Mouse (Mus musculus) mesoderm, embryonic 11.5 days (tissue): ENCODE measurements at regions not wholly inside any gene's neighbourhood (a gene's known extent, or its start where the extent isn't known, plus 50 kb on each side); places are given as distances from the start of the nearest gene placed in this dataset.

Source experiments
- DNase-seq: peaks from one replicate; pipeline ENCODE4 v3.0.0-alpha.2; 2012; ENCODE audit warnings: low read depth, low spot score

DNA sequence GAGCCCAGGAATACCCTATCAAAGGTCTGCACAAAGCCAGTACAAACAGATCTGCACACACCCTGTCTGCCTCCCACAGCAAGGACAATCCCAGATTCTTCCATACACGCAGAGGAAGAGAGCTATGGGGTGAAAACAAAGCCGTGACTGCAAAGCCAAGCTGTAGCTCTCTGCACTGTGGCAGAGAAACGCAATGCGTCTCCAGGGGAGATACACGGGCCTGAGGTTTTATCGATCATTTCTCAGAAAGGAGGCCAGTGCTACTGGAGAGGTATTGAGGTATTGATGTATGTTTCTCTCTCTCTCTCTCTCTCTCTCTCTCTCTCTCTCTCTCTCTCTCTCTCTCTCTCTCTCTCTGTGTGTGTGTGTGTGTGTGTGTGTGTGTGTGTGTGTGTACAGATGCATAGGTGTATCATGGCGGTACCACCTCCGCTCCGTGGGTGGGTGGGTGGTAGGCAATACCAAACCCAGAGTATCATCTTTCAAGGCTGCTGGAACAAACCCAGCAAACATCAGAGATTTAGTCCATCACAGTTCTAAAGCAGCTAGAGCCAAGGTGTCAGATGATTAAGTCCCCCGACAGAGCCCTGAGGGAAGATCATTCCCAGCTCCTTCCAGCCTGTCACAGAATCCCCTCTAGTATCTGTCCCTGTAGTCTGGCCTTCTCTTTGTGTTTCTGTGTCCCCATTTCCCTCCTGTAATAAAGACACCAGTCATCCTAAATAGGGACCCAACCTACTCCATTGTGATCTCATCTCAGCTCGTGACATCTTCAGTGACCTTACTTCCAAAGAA is 175.0 kb downstream of the Mycn start:
- peak; percentile 19 for DNase-seq

DNA sequence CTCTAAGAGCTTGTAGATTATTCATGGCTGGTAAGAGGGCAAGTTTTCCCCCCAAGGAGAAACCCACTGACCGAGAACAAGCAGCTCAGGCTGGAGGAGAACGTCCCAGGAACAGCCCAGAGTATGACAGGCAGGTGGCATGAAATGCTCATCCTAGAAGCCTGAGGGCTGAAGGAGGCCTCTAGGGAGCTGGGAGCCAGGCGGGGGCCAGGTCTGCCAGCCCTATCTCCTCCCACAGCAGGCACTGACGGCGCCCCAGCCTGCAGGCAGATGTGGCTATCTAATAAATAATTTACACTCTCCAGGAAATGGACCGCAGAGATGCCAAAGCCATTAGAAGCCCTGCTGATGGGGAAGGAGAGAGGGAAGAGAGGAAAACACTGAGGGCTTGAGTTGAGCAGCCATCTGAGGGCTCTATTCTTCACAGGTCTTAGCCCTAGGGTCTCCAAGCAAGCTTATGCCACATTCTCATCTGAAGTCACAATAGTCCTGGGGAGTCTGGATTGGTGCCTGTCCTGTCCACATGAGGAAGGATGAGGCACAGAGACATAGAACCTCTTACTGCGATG is 176.1 kb downstream of the Mycn start:
- peak; percentile 50 for DNase-seq

- DNase-seq = no peak
Measured at GRCm38 (mm10) chr12:12765055-12765454, 176.7 kb downstream of the Mycn start.

DNA sequence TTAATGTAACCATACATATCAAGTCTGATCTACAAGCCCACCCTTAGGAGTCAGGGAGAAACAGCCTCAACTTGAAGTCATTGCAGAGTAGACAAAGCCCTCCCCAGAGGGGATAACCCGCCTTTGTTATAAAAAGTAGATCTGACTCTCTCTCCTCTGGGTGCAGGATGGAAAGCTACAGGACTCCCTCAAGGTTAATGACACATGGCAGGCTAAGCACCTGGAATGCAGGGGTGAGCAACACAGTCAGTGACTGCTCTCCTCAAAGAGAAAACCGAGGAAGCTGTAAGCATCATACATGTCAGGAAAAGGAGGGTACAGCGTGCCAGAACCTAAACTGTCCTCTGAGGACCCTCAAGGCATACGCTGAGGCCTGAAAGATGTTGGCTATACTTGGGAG is 177.1 kb downstream of the Mycn start:
- no peak for DNase-seq

DNA sequence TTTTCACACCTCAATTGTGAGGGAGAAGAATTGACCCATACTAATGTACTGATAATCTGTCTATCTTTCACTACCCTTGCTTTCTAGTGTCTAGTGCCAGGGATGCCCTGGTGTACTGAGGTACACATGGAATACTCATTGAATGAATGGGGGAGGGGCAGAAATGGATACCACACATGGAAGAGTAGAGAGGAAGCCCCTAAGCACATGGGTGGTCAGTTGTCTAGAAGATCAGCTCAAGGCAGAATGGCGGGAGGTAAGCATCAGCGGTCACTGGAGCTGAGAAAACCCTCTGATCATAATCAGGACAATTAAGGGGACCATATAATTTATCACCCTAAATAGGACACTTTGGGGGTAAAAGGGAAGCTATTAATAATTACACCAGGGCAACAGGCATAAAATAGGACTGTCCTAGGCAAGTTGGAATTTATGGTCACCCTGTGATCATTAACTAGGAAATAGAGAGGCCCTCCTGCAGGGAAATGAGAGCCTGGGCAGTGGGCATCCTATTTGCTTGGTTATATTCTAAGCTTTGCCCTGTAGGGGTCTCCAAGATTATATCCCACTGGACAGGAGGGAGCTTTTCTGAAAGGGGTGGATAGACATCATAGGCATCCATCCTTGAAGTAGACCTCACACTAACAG is 185.3 kb downstream of the Mycn start:
- DNase-seq = no peak

GRCm38 (mm10) chr12:12753849-12754248 is 187.9 kb downstream of the Mycn start:
- no peak for DNase-seq

- DNase-seq = no peak
Measured at GRCm38 (mm10) chr12:12751670-12752426, 189.9 kb downstream of the Mycn start.

GRCm38 (mm10) chr12:12749690-12750089 is 192.0 kb downstream of the Mycn start:
- DNase-seq = no peak

GRCm38 (mm10) chr12:12746852-12747454 is 194.8 kb downstream of the Mycn start:
- DNase-seq = no peak

DNA sequence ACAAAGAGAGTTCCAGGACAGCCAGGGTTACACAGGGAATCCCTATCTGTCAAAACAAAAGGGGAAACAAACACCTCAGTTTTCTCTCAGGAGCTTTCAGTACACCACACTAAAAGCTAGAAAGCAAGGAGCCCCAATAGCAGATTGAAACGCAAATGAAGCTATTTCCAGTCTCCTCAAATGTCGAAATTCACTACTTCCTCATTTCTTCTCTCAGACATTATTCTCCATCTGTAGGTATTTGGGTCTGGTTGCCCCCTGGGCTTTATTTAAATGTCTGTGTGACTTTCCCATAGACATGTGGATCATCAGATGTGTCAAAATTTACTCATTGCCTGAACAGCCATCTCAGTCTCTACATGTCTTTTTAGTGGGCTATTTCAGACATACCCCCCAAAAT is 197.2 kb downstream of the Mycn start:
- no peak for DNase-seq

GRCm38 (mm10) chr12:12738631-12739331 is 202.9 kb downstream of the Mycn start:
- DNase-seq = no peak

DNA sequence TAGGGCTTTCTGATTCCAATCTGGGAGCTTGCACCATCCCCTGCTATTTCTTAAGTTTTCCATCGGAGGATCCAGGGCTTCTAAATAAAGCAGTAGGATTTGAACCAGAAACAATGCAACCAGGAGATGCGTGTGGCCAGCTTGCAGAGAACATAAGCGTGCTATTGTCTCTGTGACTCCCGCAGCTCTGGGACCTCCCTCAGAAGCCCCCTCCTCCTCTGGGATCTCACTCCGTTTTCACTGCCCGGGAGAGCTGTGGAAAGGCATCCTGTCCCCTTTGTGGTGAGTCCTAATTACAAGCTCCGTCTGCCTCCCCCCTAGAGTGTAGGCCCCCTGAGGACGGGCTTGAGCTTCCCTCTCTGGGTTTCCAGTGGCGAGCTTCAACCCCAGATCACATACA is 215.9 kb downstream of the Mycn start:
- DNase-seq = peak; percentile 45

DNA sequence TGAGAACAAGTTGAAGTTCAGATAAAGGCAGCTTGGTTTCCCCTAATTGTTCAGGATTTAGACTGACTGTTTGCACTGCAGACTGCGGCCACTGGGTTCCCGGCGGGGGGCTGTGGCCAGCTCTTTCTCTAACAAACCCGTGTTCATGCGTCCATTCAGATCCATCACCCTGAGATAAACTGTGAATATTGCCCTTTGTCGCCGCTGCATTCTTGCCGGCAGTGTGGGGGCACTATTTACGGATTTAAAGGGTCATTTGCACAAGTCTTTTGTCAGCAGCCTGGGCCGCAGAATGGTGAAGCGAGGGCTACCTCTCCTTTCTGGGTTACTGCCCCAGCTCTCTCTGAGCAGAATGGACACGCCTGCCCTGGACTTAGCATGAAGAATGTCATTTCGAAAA is 216.6 kb downstream of the Mycn start:
- DNase-seq = peak; percentile 78

- DNase-seq = no peak
Measured at GRCm38 (mm10) chr12:12723724-12724487, 217.8 kb downstream of the Mycn start.

- DNase-seq = peak; percentile 63
Measured at GRCm38 (mm10) chr12:12722982-12723661, 218.6 kb downstream of the Mycn start.

- DNase-seq = no peak
Measured at GRCm38 (mm10) chr12:12716691-12717090, 225.0 kb downstream of the Mycn start.

- DNase-seq = no peak
Measured at GRCm38 (mm10) chr12:12715956-12716669, 225.6 kb downstream of the Mycn start.

DNA sequence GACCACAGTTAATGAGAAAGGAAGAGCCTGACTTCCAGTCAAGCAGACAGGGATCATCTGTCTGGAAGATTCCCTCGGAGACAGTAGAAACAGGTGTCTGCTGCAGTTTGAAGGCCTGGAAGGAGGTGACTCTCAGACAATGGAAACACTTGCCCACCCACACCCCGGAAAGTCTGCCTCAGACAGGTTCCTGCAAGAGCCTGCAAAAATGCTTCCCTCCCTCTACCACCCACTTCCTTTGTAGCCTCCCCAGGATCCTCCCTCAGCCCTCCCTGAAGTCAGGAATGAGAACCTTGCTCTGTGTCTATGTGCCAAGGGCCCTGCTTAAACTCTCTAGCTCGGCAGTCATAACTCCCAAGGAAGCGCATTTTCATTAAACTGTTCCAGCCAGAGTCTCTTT is 226.2 kb downstream of the Mycn start:
- no peak for DNase-seq

DNA sequence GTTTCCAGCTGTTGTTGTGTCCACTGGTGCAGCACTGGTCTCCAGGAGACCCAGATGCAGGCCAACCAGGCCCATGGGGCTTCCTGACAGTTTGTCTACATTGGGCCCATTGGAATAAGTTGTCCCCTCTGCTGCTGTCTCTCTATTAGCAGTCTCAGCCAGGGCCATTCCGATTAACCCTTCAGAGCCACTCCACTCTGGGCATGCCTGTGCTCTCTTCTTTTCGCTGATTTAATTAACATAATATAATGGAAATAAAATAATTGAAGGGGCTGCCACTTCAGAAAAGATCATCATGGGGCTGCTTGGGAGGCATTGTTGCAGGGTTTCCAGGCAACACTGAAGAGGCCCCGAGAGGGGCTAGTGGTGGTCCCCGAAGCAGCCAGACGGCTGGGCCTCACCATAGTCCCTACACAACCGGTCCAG is 231.5 kb downstream of the Mycn start:
- DNase-seq = no peak
